Mouse (Mus musculus) gastrocnemius, postnatal 36 days (tissue): ENCODE measurements at regions not wholly inside any gene's neighbourhood (a gene's known extent, or its start where the extent isn't known, plus 50 kb on each side); places are given as distances from the start of the nearest gene placed in this dataset.

Experiments
- DNase-seq, 2 experiments: peaks; one replicate each; pipeline ENCODE4 v3.0.0; 2022
- intact Hi-C: fragments of 180-260 bp; cut with DNase I; formaldehyde crosslinking; loops from one replicate; pipeline ENCODE4 v1.15.1; 2025

DNA sequence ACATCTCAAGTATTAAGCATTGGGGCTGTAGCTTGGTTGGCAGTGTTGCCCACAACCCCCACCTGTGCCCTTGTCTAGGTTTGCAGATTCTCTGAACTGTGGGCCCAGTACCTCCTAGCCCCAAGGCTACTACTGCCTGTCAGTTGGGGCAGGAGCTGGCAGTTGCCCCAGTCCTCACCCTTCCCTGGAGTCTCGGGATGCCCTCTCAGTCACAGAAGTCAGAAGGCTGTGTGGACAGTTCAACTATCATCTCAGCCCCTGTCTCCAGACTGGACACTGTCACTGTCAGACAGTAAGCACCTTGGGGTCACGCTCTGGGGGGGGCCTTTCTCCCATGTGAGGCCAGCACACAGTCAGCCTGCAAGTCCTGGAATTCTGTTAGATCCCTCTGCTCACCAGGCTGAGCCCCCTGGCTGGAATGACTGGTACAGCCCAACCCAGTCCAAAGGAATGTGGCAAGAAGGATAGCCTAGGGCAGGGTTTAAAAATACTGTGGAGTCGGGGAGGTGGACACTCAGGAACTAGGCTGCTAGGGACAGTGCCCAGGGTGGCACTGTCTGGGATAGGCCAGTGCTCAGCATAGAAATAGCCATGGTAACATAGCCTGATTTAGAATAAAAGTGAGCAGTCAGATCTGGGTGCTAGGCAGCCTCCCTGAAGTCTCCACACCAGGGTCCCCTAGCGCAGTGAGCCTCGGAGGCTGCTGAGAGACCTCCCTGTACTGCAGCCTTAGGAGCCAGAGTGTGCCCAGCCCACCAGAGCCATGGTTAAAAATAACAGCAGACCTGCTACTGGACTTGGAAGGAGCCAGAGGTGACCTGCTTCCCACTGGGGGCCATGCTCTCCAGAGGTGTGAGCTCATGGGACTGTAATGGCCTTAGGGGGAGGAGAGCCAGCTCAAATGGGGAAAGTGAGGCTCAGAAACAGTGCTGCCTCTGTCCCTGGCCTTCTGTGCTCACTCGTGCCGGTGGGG, 83.1 kb upstream of the Ptpn1 start:
- no peak for DNase-seq
- intact Hi-C loops = no loop called here

DNA sequence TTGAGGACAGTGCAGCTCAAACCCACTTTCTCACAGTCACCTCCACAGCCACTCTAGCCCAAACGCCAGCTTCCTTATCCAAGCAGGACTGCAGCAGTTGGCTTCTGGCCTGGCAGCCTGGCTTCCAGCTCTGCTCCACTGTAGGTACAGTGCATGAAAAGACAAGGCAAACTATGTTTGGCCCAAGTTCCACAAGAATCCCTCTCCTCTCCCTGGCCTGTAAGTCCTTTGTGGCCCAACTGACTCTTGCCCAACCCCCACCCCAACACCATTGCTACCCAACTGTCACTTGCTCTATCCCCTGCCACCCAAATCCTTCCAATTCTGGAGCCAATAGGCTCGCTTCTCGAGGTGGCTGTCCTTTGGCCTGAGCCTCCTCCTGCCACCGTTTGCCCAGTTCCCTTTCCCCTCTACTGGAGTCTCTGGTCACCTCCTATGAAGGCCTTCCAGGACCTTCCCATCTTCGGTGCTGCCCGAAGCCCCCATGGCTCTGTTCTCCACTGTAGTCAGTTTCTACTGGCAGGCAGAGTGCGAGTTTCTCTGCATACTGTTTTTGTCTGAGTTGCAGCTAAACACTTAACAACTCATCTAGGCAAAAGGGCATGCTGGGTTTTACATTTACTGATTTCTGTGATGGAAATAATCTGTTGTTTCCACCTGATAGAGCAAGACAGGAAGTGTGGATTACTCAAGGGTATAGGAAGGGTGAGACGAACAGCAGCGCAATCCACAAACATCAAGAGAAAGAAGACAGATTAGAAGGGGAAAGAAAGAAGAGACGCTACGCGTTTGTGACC, 84.4 kb upstream of the Ptpn1 start:
- intact Hi-C loops = no loop called here
- DNase-seq = no peak

DNA sequence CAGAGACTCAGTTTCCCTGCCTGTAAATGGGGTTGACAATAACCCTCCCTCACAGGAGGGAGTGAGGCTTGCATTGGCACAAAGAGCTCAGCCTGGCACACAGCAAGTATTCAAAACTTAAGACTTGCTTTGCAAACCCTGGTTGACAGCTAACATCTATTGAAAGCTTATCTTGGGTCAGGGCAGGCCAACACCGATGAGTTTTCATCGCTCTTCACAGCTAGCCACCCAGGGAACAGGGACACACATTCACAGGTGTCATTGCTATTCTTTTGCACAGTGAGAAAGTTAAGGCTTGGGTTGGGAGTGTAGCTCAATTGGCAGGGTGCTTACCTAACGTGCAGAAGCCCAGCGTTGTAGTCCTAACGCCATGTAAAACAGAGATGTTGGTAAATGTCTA, 86.5 kb upstream of the Ptpn1 start:
- intact Hi-C loops = no loop called here
- no peak for DNase-seq

DNA sequence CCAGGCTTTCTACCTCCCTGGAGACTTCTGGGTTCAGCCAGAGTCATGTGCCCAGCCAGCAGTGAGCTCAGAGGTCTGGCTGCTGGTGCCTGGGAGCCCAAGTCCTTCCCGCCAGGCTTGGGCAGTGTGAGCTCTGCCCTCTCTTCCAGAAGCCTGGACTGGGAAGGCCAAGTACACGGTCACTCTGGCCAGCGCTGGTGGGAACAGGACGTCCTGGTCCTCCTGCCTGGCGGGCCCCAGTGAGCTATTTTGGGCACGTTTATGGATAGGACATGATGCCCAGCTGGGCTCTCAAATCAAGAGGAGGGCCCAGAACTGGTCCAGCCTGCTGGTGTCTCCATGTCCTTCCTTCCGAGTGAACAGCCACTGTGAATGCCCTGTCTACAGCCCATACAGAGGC, 87.3 kb upstream of the Ptpn1 start:
- DNase-seq = peak; percentile 68 to 82
- intact Hi-C loops = no loop called here

DNA sequence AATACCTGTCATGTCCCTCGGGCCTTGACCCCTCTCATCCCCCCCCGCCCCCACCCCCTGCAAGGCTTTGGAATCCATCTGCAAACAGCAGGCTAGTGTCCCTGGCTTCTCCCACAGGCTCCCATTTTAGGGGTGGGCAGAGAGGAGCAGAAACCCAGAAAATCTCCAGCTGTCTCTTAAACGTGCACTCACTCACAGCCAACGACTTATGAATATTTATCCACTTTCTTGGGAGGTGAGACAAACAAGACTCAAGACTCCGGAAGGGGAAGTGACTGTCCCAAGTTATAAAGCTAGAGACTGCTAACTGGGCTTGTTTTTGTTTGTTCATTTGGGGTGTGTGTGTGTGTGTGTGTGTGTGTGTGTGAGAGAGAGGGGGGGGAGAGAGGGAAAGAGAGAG, 87.9 kb upstream of the Ptpn1 start:
- intact Hi-C loops = no loop called here
- DNase-seq = no peak

DNA sequence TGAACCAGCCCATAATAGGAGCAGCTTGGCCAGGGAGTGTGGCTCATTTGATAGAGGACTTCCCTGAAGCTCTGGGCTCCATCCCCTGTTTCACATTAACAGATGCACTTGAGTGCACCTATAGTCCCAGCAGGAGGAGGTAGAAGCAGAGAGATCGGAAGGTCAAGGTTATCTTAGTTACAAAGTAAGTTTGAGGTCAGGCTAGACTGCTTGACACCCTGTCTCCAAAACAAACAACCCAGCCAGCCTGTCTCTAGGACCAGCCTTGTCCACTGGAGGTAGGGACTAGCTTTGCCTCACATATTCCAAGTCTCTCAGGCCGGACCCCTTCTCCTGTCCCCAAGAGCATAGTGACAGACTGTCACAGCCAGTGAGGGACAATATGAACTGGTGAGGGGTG, 88.9 kb upstream of the Ptpn1 start:
- DNase-seq = no peak
- intact Hi-C loops = no loop called here

DNA sequence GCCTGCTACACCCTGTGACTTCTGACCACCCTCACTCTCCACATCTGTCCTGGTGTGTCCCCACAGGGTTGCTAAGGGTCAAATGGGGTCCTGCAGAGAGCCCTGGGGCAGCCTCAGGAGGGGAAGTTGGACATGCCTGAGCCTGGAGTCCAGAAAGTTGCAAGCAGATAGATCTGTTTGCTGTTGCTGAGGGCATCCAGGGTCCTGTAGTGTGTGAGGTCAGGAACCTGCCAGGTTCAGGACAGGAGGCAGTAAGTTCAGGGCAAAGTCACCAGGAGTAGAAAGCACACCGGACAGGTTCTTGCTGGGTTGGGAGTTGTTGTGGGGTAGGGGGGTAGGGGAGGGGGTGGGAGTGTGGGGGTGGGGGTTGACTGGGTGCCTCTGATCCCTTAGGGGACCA, 89.4 kb upstream of the Ptpn1 start:
- intact Hi-C loops = no loop called here
- no peak for DNase-seq

DNA sequence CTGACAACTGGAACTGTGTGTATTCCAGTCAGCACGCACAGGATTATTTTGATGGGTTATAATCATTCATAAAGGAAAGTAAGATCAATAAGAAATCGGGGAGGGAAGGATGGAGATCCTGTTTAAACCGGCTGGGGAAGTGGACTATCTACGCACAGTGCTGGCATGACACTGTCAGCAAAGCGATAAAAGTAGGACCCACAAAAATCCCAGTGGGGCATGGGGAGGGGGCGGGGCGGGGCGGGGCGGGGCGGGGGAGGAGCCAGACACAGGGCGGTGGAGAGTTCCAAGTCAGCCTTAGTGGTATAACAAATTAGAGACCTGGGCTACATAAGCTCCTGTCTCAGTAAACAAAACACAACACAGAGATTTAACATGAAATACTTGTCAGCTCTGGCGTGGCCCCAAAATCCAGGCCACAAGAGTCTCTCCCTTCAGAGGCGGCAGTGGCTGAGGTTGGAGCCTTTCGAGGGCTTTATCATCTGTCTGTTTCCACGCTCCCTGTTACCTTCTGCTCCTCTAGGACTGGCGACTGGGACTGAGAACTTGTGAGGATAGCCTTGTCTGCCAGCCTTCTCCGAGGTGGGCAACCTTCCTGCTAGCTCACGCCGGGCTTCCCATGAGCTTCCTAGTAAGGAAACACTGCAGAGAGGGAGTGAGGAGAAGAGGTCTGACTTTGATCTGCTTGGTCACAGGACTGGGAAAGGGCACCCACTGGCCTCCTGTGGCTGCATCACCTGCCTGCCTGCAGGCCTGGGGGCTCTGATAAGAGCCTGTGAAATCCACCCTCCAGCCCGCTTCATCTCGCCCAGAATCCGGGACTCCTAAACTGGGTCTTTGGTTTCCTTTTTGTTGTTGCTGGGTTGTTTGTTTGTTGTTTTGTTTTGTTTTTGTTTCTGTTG, 90.3 kb upstream of the Ptpn1 start:
- DNase-seq = no peak
- intact Hi-C loops = no loop called here

DNA sequence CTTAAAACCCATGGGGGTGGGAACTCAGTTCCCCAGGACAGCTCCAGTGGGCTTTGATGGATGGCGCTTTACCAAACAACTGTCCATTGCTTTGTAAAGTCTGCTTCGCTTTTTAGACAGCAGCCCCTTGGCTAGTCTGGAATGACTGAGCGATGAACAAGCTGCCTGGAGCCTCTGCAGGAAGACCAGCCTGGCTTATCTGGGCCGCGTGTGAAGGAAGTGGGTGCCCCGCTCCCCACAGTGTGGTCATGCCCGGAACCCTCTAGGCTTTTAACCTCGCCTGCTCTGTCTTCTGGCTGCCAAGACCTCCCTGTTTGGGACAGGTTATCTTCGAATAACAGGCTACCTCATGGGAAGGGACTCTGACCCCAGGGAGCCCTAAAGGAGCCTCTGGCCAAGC, 91.5 kb upstream of the Ptpn1 start:
- intact Hi-C loops = no loop called here
- no peak for DNase-seq

DNA sequence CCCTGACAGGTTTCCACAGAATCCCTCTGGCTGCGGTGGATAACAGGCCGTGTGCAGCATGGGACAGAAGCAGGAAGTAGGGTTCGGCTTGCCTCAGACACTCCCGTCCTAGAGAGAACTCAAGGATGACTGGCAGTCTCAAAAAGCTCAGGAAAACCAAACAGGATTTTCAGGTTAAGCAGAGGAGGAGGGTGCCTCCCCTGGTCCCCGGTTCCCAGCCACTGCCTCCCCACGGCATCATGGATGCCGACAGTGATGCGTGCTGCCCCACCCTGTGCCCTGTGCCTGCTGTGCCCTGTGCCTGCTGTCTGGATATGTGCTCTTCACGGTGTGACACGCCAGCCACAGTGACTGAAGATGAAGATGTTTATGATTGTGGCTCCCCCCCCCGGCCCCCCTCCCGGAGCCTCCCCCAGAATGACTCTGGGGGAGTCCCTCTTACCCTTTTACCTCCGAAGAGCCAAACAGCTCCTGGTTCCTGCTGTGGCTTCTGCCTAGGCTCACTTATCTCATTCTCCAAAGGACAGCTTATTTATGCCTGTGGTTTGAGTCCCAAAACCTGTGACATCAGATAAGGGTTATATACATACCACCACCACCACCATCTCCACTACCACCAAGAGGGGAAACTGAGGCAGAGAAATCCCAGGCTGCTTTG, 92.4 kb upstream of the Ptpn1 start:
- intact Hi-C loops = no loop called here
- DNase-seq = no peak

DNA sequence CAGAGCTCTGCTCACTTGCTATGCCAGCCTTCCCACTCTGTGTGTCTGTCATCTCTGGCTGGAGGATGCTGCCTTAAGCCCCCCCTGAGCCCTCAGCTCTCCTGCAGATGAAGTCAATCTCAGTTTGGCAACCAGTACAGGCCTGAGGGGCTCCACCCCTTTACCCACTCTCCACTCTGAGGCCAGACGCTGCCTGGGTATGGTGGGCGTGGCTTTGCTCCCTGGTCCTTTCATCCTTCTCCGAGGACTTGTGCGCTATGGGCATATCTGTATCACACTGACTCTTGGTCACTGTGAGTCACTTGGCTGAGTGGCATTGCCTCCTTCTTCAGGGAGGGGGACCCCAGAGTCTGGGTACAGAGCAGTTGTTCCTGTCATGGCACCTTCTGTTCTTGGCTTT, 94.3 kb upstream of the Ptpn1 start:
- intact Hi-C loops = no loop called here
- no peak for DNase-seq

DNA sequence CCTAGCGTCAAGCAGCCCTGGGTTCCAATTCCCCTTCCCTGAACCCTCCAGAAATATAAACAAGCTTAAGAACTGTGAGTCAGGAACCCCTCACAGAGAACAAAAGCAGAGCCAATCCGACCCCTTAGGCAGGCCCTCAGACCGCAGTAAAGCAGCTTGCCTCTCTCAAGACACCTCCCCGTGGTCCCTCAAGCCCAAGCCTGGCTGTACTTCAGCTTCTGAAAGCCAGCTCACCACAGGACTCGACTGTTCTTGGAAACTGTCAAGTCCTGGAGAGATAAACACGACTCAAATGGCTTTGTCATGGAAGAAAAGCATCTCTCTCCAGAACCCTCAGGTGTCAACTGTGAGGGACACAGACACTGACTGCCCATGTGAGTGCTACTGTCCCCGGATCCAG, 95.2 kb upstream of the Ptpn1 start:
- intact Hi-C loops = no loop called here
- DNase-seq = no peak

DNA sequence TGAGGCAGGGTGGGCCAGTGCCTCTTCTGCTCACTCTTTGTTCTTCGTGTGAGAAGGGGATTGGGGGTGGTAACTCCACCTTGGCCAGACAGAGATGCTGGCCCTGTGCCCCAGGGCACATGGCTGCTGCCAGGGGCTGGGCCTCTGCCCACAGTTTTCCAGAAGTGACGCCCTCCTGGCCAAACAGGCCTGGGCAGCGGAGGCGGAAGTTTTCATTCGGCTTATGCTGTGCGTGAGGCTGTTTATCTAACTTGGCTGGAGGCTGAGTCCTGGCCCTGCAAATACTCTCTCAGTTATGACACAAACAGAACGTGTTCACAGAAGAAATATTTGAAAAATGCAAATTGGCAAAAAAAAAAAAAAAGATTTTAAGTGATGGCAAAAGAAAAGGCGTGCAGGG, 97.3 kb upstream of the Ptpn1 start:
- peak in 1 of 2 experiments; percentile 40 for DNase-seq
- intact Hi-C loops = no loop called here

DNA sequence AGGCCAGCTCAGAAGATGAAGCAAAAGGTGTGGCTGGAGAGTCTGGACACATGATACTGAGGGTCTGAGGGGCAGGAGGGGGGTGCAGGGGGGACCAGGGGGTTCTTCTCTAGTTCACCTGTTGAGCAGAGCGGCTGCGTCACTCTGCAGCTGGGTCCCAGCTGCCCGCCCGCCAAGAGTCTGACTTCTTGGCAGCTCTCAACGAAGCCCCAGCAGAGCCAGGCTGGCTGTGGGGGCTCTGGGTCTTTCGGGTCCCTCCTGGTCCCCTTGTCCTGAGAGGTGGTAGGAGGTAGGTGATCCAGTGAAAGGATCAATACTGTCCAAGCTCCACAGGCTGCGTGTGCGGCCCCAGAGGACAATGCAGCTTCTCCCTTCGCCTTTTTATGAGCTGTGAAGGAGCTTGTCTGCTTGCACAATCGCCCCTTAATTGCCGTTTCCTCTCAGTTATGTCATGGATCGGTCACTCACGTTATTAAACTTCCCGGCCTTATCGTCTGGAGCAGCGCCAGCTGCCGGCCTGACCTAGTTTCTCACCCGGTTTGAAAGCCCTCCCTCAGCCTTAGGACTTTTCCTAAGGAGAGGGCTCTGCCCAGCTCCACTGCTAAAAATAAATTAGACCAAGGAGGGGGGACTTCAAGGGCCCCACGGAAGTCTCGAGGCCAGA, 98.4 kb upstream of the Ptpn1 start:
- intact Hi-C loops = no loop called here
- peak; percentile 63 for DNase-seq

DNA sequence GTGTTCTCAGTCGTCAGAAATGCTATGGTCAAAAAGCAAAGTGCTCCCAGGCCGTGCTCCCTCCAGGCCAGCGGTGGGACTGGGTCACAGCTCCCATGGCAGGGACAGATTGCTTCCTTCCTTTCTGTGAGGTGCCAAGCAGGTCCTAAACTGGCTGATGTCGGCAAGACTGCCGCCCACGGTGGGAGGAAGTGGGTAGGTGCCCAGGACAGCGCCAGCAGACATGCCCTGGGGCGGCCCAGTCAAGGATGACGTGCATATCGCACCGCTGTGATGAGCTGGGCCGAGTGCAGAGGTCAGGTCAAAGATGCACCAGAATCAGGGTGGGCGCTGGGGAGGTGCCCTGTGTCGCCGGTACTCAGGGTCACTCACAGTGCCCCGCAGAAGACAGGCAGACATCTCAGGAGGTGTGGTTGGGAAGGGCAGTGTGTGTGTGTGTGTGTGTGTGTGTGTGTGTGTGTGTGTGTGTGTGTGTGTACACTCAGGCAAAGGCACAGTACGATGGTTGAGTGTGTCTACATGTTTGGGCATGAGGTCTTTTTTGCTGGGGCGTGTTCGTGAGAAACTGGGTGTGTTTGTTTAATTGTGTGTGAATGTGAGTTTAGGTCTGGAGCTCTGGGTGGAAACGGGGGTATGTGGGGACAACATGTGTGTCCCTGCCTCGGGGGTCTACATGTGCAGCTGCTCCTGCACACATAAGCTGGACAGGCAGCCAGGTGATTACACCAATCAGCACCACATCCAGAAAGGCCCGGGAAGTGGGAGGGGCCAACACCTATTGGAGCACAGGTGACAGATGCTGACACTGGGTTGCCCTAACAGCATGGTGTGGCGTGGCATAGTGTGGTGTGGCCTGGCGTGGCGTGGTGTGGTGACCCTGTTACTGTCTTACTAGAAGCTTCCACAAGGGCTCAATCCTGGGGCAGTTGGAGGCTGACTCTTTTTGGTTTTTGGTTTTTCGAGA, 100.5 kb upstream of the Ptpn1 start:
- intact Hi-C loops = no loop called here
- no peak for DNase-seq

DNA sequence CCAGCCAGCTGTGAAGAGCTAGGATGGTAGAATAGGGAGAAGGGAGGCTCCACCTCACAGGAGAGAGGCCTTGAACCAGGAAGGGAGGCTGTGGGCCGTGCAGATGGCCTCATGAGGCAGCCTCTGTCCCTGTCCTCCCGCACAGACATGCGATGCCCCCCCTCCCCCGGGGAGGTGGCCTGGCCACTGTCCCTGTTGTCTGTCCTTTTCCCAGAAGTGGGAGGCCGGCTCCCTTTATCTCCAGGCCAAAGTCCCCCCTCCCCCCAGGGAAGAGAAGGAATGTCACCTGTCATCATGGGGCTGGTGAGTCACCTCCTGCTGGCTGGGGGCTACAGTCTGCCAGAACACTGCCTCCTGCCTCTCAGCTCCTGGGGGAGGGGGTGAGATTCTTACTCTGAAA, 103.6 kb upstream of the Ptpn1 start:
- peak in 1 of 2 experiments; percentile 69 for DNase-seq
- intact Hi-C loops = loop anchor here (5.0 kb wide), 1 partner anchor 136 kb away; no protein-coding TSS in a partner anchor

DNA sequence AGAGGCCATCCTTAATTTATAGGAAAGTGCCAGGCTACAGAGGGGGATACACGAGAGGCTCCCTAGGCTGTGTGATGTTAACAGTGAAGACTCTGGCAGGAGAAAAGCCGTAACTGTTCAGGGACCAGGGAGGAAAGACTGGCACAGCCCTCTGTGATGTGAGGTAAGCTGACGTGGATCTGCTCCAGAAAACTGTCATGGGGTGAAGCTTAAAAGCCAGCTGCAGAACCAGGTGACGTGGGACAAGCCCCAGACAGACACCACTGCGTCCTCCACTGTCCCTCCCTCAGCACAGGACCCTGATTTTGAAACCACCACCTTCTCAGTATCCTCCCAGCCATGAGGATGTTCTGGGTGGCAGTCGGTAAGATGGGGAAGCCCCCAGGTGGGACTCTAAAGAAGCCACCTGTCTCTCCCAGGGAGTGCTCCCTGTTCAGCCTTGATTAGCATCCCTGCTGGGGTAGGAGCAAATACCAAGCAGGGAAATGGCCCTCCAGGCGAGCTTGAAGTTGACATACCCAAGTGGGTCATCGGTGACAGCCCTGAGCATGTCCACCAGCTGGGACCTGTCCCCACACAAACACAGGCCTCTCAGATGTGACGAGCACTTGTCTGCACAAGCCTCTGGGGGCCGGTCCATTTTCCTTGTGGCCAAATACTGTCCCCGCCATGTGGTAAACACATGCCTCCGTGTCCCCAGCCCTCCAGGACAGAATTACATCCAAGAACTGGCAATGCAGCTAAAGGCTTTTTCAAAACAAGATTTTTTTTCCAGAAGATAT, 104.7 kb upstream of the Ptpn1 start:
- no peak for DNase-seq
- intact Hi-C loops = loop anchor here (2.0 to 5.0 kb wide), 3 partner anchors 24 to 135 kb away; no protein-coding TSS in a partner anchor

DNA sequence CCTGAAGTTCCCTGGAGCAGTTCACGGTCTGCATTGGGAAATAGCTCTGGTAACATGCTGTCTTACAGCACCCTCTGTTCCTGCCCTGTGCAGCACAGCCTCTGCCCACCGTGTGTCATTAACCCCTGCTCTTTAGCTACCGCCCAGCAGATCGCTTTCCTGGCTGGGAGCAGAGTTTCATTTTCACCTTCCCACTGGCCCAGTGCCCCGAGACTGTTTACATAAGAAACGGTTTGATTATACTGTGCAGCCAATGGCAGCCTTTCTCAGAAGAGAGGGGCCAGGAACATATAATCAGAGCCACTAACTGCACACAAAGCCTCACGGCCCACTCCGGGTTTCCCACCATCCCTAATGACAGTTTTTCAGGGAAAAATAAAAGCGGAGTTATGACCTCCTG, 108.3 kb upstream of the Ptpn1 start:
- DNase-seq = peak in 1 of 2 experiments; percentile 75
- intact Hi-C loops = no loop called here
